Mouse (Mus musculus): ENCODE results near the gene Limd2.

Gene Limd2

DNA sequence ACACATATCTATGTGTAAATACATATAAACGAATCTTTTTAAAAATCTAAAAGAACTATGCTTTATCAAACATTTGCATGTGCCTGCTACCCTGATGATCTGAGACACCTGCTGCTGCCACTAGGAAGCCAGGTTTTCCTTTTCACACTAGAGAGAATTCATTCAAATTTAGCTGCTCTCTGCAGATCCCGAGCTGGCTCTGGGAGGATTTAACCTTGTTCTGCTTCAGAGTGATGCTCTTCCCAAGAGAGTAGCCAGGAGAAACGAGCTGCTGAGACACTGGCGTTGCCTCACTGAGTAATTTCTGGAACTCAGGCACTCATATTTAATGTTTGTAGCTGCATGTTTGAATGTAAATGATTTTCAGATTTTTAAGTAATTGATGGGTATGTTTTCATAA, 35.9 kb downstream of the Limd2 start:
- no peak for DNase-seq

DNA sequence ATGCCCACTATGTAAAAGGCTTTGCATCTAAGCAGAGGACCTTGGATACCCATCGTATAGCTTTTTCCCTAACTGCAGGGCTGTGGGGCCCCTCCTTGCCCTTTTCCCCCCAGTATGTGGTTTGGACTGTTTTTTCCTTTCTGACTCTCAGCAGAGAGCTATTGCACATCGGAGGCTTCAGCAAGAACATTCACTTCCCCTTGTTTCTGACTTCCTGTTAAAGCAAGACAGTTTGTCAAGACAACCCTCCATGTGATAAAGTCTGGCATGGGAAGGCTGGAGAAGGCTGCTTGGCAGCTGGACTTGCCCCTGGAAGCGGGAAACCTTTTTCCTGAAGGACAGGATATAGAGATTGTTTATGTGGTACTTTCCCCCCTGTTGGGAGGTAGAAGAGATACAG, 37.9 kb downstream of the Limd2 start:
- no peak for DNase-seq

DNA sequence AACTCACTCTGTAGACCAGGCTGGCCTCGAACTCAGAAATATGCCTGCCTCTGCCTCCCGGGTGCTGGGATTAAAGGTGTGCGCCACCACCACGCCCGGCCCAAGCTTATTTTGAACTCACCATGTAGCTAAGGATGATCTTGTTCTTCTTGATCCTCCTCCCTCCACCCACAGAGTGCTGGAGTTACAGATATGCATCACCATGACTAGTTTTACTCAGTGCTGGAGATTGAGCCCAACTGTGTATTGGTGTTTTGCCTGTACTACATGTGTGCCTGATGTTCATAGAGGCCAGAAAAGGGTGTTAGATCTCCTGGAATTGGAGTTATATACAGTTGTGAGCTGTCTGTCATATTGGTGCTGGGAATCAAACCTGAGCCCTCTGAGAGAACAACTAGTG, 38.4 kb downstream of the Limd2 start:
- no peak for DNase-seq

DNA sequence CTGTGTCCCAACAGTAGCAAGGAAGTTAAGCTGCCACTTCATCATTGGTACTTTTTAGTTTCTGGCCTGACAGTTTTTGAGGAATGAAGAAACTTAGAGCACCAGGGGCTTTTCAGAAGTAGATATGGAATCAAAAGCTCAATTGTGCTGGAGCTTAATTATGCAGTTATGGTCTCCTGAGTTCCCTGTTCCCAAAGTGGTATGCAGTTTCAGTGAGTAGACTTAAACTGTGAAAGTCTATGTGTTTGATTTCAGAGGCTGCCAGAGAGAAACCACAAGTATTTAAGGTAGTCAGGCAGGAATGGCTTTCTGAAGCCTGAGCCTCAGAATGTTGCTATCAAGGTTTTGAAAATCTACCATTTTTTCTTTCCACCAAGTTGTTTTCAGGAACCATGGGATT, 49.0 kb downstream of the Limd2 start:
- no peak for DNase-seq

Data from cerebellum, adult 9-10 months (tissue).